Mouse (Mus musculus): ENCODE measurements around the gene Gna12. TPM values are rescaled to one million over a fixed set of nuclear protein-coding genes. Genes with fewer than 3 reads are reported as not detected.

Gna12 gene
- total RNA-seq, 2 experiments from 2014 or later, result 34.9 to 42.3 TPM

GRCm38 (mm10) chr5:140767704-140768141 is 62.5 kb downstream of the Gna12 start:
- peak; percentile 22 for ATAC-seq (replicated peaks; ENCODE audit: poor library complexity, severe bottlenecking)

DNA sequence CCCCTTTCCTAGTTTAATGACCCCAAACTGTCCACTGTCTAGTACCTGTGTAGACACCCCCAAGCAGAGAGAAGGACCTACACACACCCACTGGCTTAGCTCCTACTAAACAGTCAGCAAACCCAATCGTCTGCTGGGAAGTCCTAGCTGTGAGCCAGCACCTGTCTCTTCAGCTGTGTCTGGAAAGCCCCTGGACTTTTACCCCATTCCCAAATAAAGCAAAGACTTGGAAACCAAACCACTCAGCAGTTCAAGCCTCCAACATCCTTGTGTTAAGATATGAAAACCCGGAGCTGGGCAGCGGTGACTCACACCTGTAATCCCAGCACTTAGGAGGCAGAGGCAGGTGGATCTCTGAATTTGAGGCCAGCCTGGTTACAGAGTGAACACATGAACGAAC is 63.7 kb downstream of the Gna12 start:
- ATAC-seq (replicated peaks; ENCODE audit: poor library complexity, severe bottlenecking), result no peak

DNA sequence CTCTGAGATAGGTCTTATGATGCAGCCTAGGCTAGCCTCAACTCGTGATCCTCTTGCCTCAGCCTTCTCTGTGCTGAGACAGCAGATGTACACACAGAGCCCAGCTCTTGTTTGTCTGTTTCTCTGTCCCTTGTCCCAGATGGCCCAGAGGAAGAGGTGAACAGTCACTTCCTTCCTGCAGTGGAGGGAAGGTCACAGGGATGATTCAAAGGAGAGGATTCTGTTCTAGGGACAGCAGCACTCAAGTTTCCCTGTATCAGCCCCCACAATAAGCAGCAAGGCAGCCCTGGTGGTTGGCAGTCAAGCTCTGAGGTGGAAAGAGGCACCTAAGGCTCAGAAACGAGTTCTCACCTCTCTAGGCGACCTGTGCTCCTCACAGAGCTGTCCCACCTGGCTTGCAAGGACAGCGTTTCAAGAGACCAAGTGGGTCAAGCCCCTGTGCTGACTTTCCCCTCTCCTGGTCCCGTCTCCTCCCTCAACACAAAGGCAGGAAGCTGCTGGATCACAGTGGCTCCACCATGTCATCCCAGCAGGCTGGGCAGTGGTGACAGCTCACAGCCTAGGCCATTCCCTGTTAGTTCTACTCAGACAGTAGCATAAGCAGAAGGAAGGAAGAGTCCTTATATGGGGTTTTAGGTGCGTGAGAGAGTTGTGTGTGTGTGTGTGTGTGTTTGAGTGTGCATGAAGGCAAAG is 65.2 kb downstream of the Gna12 start:
- ATAC-seq (replicated peaks; ENCODE audit: poor library complexity, severe bottlenecking), result peak; percentile 66

DNA sequence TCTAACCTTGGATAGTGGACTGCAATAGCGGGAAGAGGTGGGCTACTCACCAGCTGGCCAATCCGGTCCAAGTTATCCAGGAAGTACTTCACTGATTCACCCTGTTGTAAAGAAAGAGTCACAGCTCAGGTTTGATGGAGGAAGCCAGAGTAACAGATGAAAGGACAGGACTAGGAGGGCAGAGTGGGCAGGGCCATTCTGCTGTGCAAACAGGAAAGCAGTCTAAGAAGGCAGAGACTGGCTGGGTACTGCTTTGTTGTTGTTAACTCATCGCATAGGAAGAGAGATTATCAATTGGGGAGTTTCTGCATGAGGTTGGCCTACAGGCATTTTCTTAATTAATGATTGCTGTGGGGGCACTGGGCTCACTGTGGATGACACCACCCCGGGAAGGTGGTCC is 67.7 kb downstream of the Gna12 start:
- no peak for ATAC-seq (replicated peaks; ENCODE audit: poor library complexity, severe bottlenecking)

DNA sequence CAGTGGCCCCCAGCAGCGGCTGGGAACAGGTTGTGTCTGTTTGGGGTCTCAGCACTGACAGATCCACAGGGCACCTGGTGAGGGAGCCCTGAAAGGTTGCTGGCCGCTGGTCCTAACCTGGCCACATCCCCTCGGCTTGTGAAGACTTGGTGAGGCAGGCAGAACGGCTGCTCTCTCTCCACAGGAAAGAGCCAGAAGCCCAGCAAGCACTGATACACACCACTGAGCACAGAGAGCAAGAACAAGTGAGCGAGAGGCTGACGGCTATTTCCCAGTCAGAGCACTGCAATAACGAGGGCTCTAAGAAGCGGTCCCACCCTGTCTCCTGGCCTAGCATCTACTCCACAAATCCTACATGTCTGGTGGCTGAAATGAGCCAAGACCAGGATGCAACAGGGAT is 71.4 kb downstream of the Gna12 start:
- no peak for ATAC-seq (replicated peaks; ENCODE audit: poor library complexity, severe bottlenecking)

- ATAC-seq (replicated peaks; ENCODE audit: poor library complexity, severe bottlenecking), result no peak
These were observed 77.0 kb downstream of the Gna12 start for GRCm38 (mm10) chr5:140753223-140753622.

DNA sequence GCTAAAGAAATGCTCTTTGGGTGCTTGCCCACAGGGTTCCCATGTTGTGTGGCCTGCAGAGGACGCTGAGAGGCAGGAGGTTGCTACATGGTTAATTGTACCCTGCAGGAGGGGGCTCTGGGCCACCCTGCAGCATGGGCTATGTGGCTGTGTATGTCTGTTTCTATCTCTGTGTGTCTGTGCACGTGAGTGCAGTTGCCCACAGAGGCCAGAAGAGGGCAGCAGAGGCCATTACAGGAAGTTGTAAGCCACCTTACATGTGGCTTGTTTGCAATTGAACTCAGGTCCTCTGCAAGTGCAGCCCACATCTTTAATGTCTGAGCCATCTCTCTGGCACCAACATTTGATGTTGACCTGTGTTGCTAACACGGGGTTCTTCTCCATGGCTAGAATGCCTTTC is 77.6 kb downstream of the Gna12 start:
- no peak for ATAC-seq (replicated peaks; ENCODE audit: poor library complexity, severe bottlenecking)

GRCm38 (mm10) chr5:140752041-140752440 is 78.2 kb downstream of the Gna12 start:
- no peak for ATAC-seq (replicated peaks; ENCODE audit: poor library complexity, severe bottlenecking)

DNA sequence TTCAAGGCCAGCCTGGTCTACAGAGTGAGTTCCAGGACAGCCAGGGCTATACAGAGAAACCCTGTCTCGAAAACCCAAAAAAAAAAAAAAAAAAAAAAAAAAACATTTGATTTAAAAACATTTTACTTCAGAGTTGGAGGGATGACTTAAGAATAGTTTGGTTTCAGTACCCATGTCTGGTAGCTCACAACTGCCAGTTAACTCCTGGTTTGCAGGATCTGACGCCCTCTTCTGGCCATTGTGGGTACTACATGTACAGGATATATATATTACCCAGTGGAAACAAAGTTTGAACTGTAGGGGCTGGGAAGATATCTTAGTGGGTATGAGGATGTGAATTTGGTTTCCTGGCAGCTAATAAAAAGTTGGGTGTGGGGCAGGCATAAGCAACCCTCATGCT is 79.3 kb downstream of the Gna12 start:
- no peak for ATAC-seq (replicated peaks; ENCODE audit: poor library complexity, severe bottlenecking)

- peak; percentile 82 for ATAC-seq (replicated peaks; ENCODE audit: poor library complexity, severe bottlenecking)
These were observed 81.0 kb downstream of the Gna12 start for GRCm38 (mm10) chr5:140749062-140749875.

GRCm38 (mm10) chr5:140748425-140748824 is 81.8 kb downstream of the Gna12 start:
- peak; percentile 65 for ATAC-seq (replicated peaks; ENCODE audit: poor library complexity, severe bottlenecking)

DNA sequence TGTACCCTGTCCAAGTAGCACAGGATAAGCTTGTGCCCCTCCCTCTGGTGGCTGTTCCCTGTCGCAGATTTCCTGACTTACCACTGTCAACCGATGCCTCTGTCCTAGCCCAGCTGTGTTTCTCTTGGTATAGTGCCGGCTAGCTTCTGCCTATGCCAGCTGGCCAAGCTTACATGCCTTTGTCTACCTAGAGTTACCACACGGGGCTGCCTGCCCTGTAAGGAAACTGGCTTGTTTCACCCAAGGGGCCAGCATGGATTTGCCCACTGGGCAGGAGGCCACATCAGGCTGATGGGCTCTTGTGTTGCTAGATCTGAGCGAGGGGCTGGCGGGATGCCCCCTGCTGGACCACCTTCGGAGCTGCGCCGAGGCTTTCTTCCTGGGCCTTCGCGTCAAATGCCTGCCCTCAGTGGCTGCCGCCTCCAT is 86.5 kb downstream of the Gna12 start:
- ATAC-seq (replicated peaks; ENCODE audit: poor library complexity, severe bottlenecking), result peak; percentile 24; the same call in 1 of the 2 replicates

DNA sequence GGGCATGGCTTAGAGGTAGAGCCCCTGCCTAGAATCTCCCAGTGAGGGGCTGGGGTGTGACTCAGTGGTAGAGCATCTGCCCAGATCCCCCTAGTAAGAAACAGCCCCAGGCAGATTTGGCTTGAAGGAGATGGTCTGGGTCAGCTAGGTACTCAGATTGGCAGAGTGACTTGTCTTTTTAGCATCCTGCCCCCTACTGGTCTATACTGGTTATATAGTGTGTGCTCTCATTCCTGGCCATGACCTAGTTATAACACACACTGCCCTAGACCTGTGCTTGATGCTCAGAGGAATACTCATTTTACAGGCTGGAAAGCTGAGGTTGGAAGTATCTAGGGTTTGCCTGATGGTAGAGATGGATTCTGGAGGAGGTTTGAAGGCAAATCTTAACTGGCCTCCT is 88.4 kb downstream of the Gna12 start:
- peak; percentile 38; the same call in 1 of the 2 replicates for ATAC-seq (replicated peaks; ENCODE audit: poor library complexity, severe bottlenecking)

DNA sequence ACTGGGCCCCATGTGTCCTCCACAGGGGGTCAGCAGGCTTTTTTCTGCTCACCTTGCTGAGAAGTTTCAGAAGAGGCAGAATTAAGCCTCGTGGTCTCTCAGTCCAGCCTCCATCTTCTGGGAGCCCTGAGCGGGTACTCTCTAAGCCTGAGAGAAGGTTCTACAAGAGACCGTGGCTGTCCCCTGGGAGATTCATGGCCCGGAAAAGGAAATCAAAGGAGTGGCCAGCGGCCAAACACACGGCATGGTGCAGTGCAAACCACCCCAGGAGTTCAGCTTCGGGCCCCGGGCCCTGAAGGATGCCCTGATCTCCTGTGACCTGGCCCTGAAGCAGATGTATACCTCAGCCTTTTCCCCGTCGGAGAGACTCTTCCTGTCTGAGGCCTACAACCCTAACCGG is 89.2 kb downstream of the Gna12 start:
- ATAC-seq (replicated peaks; ENCODE audit: poor library complexity, severe bottlenecking), result no peak

- peak; percentile 45 for ATAC-seq (replicated peaks; ENCODE audit: poor library complexity, severe bottlenecking)
These were observed 90.4 kb downstream of the Gna12 start for GRCm38 (mm10) chr5:140739813-140740212.

DNA sequence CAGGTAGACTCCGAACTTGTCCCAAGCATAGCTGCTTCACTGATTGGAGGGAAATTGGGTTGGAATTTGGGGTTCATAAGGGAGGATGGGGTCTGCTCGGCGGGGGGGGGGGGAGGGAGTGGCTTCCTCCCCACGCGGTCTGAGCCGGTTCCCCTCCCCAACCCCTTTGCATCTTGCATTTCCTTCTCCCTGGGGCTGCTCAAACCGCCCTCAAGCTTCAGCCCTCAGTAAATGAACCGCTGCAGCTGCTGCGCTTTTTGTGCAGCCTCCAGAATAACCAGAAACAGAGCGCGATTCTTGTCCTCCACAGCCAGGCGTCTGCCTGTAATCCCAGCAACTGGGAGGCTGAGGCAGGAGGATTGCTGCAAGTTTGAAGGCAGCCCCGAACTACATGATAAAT is 94.1 kb downstream of the Gna12 start:
- no peak for ATAC-seq (replicated peaks; ENCODE audit: poor library complexity, severe bottlenecking)

- peak; percentile 45 for ATAC-seq (replicated peaks; ENCODE audit: poor library complexity, severe bottlenecking)
These were observed 94.9 kb downstream of the Gna12 start for GRCm38 (mm10) chr5:140735297-140735696.

GRCm38 (mm10) chr5:140733336-140733735 is 96.9 kb downstream of the Gna12 start:
- ATAC-seq (replicated peaks; ENCODE audit: poor library complexity, severe bottlenecking), result peak; percentile 76

GRCm38 (mm10) chr5:140732195-140732594 is 98.0 kb downstream of the Gna12 start:
- ATAC-seq (replicated peaks; ENCODE audit: poor library complexity, severe bottlenecking), result no peak

GRCm38 (mm10) chr5:140731040-140731797 is 99.0 kb downstream of the Gna12 start:
- ATAC-seq (replicated peaks; ENCODE audit: poor library complexity, severe bottlenecking), result peak; percentile 71
